Mouse (Mus musculus) MEL (cell line): ENCODE measurements at regions not wholly inside any gene's neighbourhood (a gene's known extent, or its start where the extent isn't known, plus 50 kb on each side); places are given as distances from the start of the nearest gene placed in this dataset.

Experiments used
- DNase-seq: peaks from one replicate; pipeline ENCODE4 v3.0.0; 2011; ENCODE audit warnings: low read depth, low spot score
- H3K27ac ChIP-seq: 2 replicates; pipeline ENCODE4 v1.5.1; 2012; ENCODE audit warnings: low read depth, mild to moderate bottlenecking, control low read depth, low read length, moderate library complexity; ENCODE audit not compliant: control insufficient read depth
- H3K27me3 ChIP-seq, 2 experiments: fragments of 150-350 bp in 1 of 2; sonication (generic) in 1 of 2; 2 replicates each; pipeline ENCODE4 v1.6.1; 2012; ENCODE audit warnings: low read length in 2 of 2, mild to moderate bottlenecking in 2 of 2, improper control_type of control experiment in 1 of 2, moderate library complexity in 1 of 2; ENCODE audit not compliant: insufficient read depth in 2 of 2, control insufficient read depth in 1 of 2
- H3K36me3 ChIP-seq, 2 experiments: 2 replicates each; pipeline ENCODE4 v1.6.1; 2012 to 2014; ENCODE audit warnings: low read length in 2 of 2, improper control_type of control experiment in 1 of 2, inconsistent platforms in 1 of 2, mild to moderate bottlenecking in 1 of 2; ENCODE audit not compliant: insufficient read depth in 2 of 2, control insufficient read depth in 1 of 2
- H3K4me1 ChIP-seq, 2 experiments: fragments of 150-350 bp in 1 of 2; sonication (generic) in 1 of 2; 2 replicates each; pipeline ENCODE4 v1.6.1; 2012; ENCODE audit warnings: low read length in 2 of 2, improper control_type of control experiment in 1 of 2, mild to moderate bottlenecking in 1 of 2; ENCODE audit not compliant: insufficient read depth in 2 of 2, control insufficient read depth in 1 of 2
- H3K4me3 ChIP-seq, 2 experiments: fragments of 150-350 bp in 1 of 2; sonication (generic) in 1 of 2; 2 replicates each; pipeline ENCODE4 v1.5.1; 2012; ENCODE audit warnings: low read depth in 2 of 2, low read length in 2 of 2, mild to moderate bottlenecking in 2 of 2, moderate library complexity in 2 of 2, control low read depth in 1 of 2, improper control_type of control experiment in 1 of 2; ENCODE audit not compliant: control insufficient read depth in 1 of 2, insufficient read depth in 1 of 2
- H3K79me2 ChIP-seq: 2 replicates; pipeline ENCODE4 v1.6.1; 2012; ENCODE audit warnings: mild to moderate bottlenecking, low read length, moderate library complexity; ENCODE audit not compliant: control insufficient read depth, poor library complexity, insufficient read depth
- H3K9ac ChIP-seq: 2 replicates; pipeline ENCODE4 v1.6.1; 2012; ENCODE audit warnings: low read depth, mild to moderate bottlenecking, control low read depth, low read length, moderate library complexity; ENCODE audit not compliant: control insufficient read depth, poor library complexity, severe bottlenecking
- H3K9me3 ChIP-seq: fragments of 150-350 bp; sonication (generic); replicated peaks from 2 replicates; pipeline ENCODE4 v1.6.1; 2012; ENCODE audit warnings: mild to moderate bottlenecking, low read length, improper control_type of control experiment, moderate library complexity; ENCODE audit not compliant: insufficient read depth
- BHLHE40 ChIP-seq: IDR thresholded peaks from 2 replicates; pipeline ENCODE4 v1.6.1; 2012; ENCODE audit warnings: low read depth, mild to moderate bottlenecking, inconsistent platforms, low read length, improper control_type of control experiment, borderline replicate concordance
- CHD1 ChIP-seq: IDR thresholded peaks from 2 replicates; pipeline ENCODE4 v1.6.1; 2012; ENCODE audit warnings: low read depth, mild to moderate bottlenecking, inconsistent platforms, low read length, improper control_type of control experiment
- CHD2 ChIP-seq: IDR thresholded peaks from 2 replicates; pipeline ENCODE4 v1.6.1; 2011; ENCODE audit warnings: low read length, improper control_type of control experiment
- E2F4 ChIP-seq: IDR thresholded peaks from 2 replicates; pipeline ENCODE4 v1.6.1; 2011; ENCODE audit warnings: low read depth, low read length, improper control_type of control experiment, borderline replicate concordance
- GABPA ChIP-seq: IDR thresholded peaks from 2 replicates; pipeline ENCODE4 v1.6.1; 2012; ENCODE audit warnings: low read depth, mild to moderate bottlenecking, inconsistent platforms, low read length, improper control_type of control experiment, moderate library complexity
- GATA1 ChIP-seq: IDR thresholded peaks from 2 replicates; pipeline ENCODE4 v1.6.1; 2011; ENCODE audit warnings: low read depth, low read length, improper control_type of control experiment
- HCFC1 ChIP-seq: IDR thresholded peaks from 2 replicates; pipeline ENCODE4 v1.6.1; 2012; ENCODE audit warnings: low read depth, mild to moderate bottlenecking, inconsistent platforms, low read length, improper control_type of control experiment, moderate library complexity
- KAT2A ChIP-seq: conservative IDR thresholded peaks from 2 replicates; pipeline ENCODE4 v1.6.1; 2012; ENCODE audit warnings: low read depth, low read length, improper control_type of control experiment, inconsistent platforms
- MYB ChIP-seq: IDR thresholded peaks from 2 replicates; pipeline ENCODE4 v1.6.1; 2011; ENCODE audit warnings: mild to moderate bottlenecking, low read depth, low read length, improper control_type of control experiment
- POLR2A ChIP-seq, 2 experiments: IDR thresholded peaks; 2 replicates each; pipeline ENCODE4 v1.6.1; 2011 to 2012; ENCODE audit warnings: low read length in 2 of 2, mild to moderate bottlenecking in 2 of 2, control low read depth in 1 of 2, improper control_type of control experiment in 1 of 2, low read depth in 1 of 2, moderate library complexity in 1 of 2; ENCODE audit not compliant: control insufficient read depth in 1 of 2, insufficient read depth in 1 of 2, poor library complexity in 1 of 2
- POLR2AphosphoS2 ChIP-seq: IDR thresholded peaks from 2 replicates; pipeline ENCODE4 v1.6.1; 2011; ENCODE audit warnings: low read length, improper control_type of control experiment
- RAD21 ChIP-seq: IDR thresholded peaks from 2 replicates; pipeline ENCODE4 v1.6.1; 2011; ENCODE audit warnings: mild to moderate bottlenecking, low read depth, low read length, improper control_type of control experiment
- RCOR1 ChIP-seq: IDR thresholded peaks from 2 replicates; pipeline ENCODE4 v1.6.1; 2012; ENCODE audit warnings: low read depth, mild to moderate bottlenecking, inconsistent platforms, low read length, improper control_type of control experiment
- SIN3A ChIP-seq: IDR thresholded peaks from 2 replicates; pipeline ENCODE4 v1.6.1; 2012; ENCODE audit warnings: low read length, improper control_type of control experiment, inconsistent platforms
- TAL1 ChIP-seq: IDR thresholded peaks from 2 replicates; pipeline ENCODE4 v1.6.1; 2012; ENCODE audit warnings: mild to moderate bottlenecking, inconsistent platforms, low read length, moderate library complexity, mixed read lengths
- UBTF ChIP-seq: IDR thresholded peaks from 2 replicates; pipeline ENCODE4 v1.6.1; 2012; ENCODE audit warnings: low read depth, mild to moderate bottlenecking, inconsistent platforms, low read length, improper control_type of control experiment, moderate library complexity, borderline replicate concordance; ENCODE audit not compliant: insufficient read depth
- USF2 ChIP-seq, 2 experiments: IDR thresholded peaks; 2 replicates each; pipeline ENCODE4 v1.6.1; 2011 to 2012; ENCODE audit warnings: improper control_type of control experiment in 2 of 2, low read length in 2 of 2, borderline replicate concordance in 1 of 2, inconsistent platforms in 1 of 2, low read depth in 1 of 2, mild to moderate bottlenecking in 1 of 2; ENCODE audit not compliant: insufficient read depth in 1 of 2
- ZC3H11A ChIP-seq: IDR thresholded peaks from 2 replicates; pipeline ENCODE4 v1.6.1; 2012; ENCODE audit warnings: low read depth, mild to moderate bottlenecking, inconsistent platforms, low read length, improper control_type of control experiment
- ZKSCAN1 ChIP-seq: IDR thresholded peaks from 2 replicates; pipeline ENCODE4 v1.6.1; 2012; ENCODE audit warnings: low read depth, mild to moderate bottlenecking, inconsistent platforms, low read length, improper control_type of control experiment, moderate library complexity
- ZMIZ1 ChIP-seq: IDR thresholded peaks from 2 replicates; pipeline ENCODE4 v1.6.1; 2012; ENCODE audit warnings: low read depth, mild to moderate bottlenecking, inconsistent platforms, low read length, improper control_type of control experiment, moderate library complexity
- ZNF384 ChIP-seq: IDR thresholded peaks from 2 replicates; pipeline ENCODE4 v1.6.1; 2012; ENCODE audit warnings: low read depth, mild to moderate bottlenecking, inconsistent platforms, low read length, improper control_type of control experiment

GRCm38 (mm10) chr12:68463032-68463431 lies 696.0 kb downstream of the Rps29 start:
- TF ChIP-seq SIN3A = no peak
- no peak for TF ChIP-seq GABPA
- TF ChIP-seq GATA1 = no peak
- no peak for TF ChIP-seq ZMIZ1
- TF ChIP-seq UBTF = no peak
- TF ChIP-seq MYB = no peak
- TF ChIP-seq ZKSCAN1 = no peak
- no peak for TF ChIP-seq CHD2
- TF ChIP-seq ZC3H11A = no peak
- TF ChIP-seq POLR2AphosphoS2 = no peak
- no peak for TF ChIP-seq POLR2A (IDR thresholded peaks at IDR 0.05; ENCODE audit: control insufficient read depth in 1 of 2, insufficient read depth in 1 of 2, low read depth in 1 of 2, low read length in 2 of 2, poor library complexity in 1 of 2)
- TF ChIP-seq BHLHE40 = no peak
- TF ChIP-seq E2F4 = no peak
- TF ChIP-seq HCFC1 = no peak
- no peak for TF ChIP-seq ZNF384
- no peak for TF ChIP-seq TAL1
- Histone ChIP-seq H3K36me3 (no peaks in the 10 kb centered on the region), H3K27me3 (no peaks in the 10 kb centered on the region), H3K4me3 (no peak overlapping the region), H3K9ac (no peak overlapping the region), H3K79me2 (no peaks in the 10 kb centered on the region), H3K4me1 (no peaks in the 10 kb centered on the region), H3K27ac (no peak overlapping the region), H3K9me3 (no peaks in the 10 kb centered on the region)
- DNase-seq = no peak

- no peak overlapping the region for H3K27ac ChIP-seq
- DNase-seq = no peak
Observed at GRCm38 (mm10) chr12:68458196-68458595, 700.8 kb downstream of the Rps29 start.

More at GRCm38 (mm10) chr12:68458196-68458595, 700.8 kb downstream of the Rps29 start:
- TF ChIP-seq UBTF = no peak
- no peak for TF ChIP-seq RCOR1
- no peak for TF ChIP-seq ZKSCAN1
- no peak for TF ChIP-seq USF2 (IDR thresholded peaks at IDR 0.05; ENCODE audit: borderline replicate concordance in 1 of 2, insufficient read depth in 1 of 2, low read depth in 1 of 2, low read length in 2 of 2)
- no peak for TF ChIP-seq POLR2A (IDR thresholded peaks at IDR 0.05; ENCODE audit: control insufficient read depth in 1 of 2, insufficient read depth in 1 of 2, low read depth in 1 of 2, low read length in 2 of 2, poor library complexity in 1 of 2)
- no peak for TF ChIP-seq MYB
- TF ChIP-seq ZNF384 = no peak
- no peak for TF ChIP-seq RAD21
- no peak for TF ChIP-seq KAT2A
- TF ChIP-seq CHD1 = no peak
- no peak for TF ChIP-seq E2F4
- TF ChIP-seq SIN3A = no peak
- H3K36me3 ChIP-seq = no peaks in the 10 kb centered on the region
- H3K79me2 ChIP-seq = no peaks in the 10 kb centered on the region
- H3K4me3 ChIP-seq = no peak overlapping the region
- no peaks in the 10 kb centered on the region for H3K4me1 ChIP-seq
- no peaks in the 10 kb centered on the region for H3K27me3 ChIP-seq
- no peak overlapping the region for H3K9ac ChIP-seq
- no peaks in the 10 kb centered on the region for H3K9me3 ChIP-seq
